Mouse (Mus musculus): ENCODE measurements around the gene Mturn. TPM values are rescaled to one million over a fixed set of nuclear protein-coding genes. Genes with fewer than 3 reads are reported as not detected.

Gene Mturn
- polyA plus RNA-seq, 1 experiment from 2014 or later = 3.4 TPM

DNA sequence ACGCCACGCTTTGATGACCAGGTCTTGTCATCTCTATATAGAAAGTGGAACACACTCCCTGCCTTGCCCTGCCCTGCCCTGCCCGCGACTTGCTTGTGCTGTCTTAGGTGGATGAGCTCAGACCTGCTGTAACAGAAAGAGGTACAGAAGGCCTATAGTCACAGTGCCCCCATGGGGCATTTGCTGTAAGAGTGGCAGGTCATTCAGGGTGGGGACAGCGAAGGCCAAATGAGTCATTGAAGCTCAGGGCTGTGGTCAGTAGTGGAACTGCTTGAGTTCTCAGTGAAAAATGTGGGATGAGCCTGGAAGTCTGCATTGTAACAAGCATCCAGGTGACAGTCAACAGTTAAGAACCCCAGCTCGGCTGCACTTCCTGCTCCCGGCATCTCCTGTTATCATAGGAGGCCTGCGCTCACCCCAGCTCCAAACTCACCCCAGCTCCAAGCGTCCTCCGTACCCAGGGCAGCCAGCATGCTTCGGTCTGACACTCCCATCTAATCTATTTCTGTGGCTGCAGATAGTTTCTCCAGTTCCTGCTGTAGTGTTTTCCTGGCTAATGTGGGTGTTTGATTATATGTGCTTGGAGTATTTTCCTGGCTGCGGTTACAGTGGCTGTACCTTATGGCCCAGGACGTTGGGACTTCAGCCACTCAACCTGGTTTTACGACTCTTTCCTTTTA lies 4.4 kb downstream of the Mturn start:
- H3K4me3 ChIP-seq = no peak overlapping the region
- H3K36me3 ChIP-seq = no peaks in the 10 kb centered on the region
- H3K9me3 ChIP-seq = no peaks in the 10 kb centered on the region
- H3K4me1 ChIP-seq = peaks cover 23% of the 10 kb centered on the region
- DNase-seq (ENCODE audit: low spot score) = no peak
- H3K27ac ChIP-seq = no peak overlapping the region
- peaks cover 46% of the 10 kb centered on the region for H3K27me3 ChIP-seq (ENCODE audit: insufficient read depth, poor library complexity, severe bottlenecking)
- WGBS = 47% methylated on average over 14 of the region's 14 CpGs

DNA sequence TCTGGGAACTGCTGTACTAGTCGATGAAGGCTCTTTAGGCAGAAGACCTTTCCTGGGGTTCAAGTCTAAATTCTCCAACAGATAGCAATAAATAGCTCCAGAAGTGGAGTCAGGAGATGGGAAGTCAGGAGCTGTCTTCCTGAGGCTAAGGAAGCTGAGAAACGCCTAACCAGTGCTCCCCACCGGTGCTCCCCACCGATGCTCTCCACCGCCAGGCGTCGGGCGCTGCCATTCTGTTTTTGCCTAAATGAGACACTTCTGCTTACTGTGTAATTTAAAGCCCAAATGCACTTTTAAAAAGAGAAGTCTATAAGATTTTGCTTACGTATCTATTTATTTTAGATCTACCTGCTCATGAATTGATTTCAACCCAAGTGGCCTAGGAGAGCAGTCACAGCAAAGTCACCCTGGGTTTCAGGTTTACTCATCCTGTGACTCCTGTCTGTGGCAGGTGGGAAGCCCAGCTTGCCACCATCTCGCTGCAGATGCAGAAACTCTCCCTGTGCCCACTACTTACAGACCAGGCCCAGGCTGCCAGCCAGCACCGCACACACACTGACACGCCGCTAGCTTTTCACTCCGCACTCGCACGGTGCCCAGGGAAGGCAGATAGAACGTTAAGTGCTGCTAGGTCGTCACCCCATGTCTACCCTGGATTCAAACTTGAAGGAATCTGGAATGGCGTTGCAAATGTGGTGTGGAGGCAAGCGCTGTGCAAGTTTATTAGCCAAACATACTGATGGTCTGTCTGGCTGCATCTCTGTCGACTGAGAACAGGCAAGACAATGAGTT lies 5.7 kb downstream of the Mturn start:
- Histone ChIP-seq H3K4me1 (peaks cover 23% of the 10 kb centered on the region), H3K36me3 (no peaks in the 10 kb centered on the region), H3K9me3 (no peaks in the 10 kb centered on the region), H3K27me3 (ENCODE audit: insufficient read depth, poor library complexity, severe bottlenecking) (peaks cover 49% of the 10 kb centered on the region), H3K4me3 (no peak overlapping the region), H3K27ac (no peak overlapping the region)
- no peak for DNase-seq (ENCODE audit: low spot score)
- WGBS = 86% methylated on average over 21 of the region's 21 CpGs

DNA sequence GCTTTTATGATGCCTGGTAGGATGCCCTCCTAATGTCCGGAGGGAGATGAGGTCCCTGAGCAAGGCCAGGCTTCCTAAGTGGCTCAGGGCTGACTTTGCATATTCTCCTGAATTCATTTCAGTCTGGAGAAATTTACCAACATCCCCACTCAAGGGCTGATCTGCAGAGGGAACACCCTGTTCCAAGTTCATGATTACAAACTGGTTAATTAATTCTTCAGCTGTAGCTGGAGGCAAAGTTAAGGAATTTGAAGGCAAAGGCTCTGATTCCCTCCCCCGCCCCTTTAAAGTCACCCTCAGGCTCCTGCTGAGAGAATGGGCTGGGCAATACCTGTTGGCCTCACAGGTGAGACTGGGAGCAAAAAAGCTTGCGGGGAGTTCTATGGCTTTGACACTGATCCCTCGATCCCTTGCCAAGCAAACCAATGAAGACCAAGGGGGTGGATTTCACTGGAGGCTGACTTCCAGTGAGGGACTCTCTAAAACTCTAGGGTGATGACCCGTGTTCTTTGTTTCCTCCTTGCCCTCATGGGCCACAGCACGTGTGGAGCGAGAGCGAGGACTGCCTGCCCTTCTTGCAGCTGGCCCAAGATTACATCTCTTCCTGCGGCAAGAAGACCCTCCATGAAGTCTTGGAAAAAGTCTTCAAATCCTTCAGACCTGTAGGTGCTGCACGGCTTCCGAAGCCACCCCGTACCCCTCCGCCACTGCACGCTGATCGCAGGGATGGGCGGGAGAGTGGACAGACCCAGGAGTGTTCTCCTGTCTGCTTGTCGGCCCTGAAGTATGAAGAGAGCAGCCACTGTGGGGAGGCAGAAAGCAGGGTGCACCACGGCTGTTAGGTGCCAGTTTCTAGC lies 7.3 kb downstream of the Mturn start:
- H3K27ac ChIP-seq = no peak overlapping the region
- DNase-seq (ENCODE audit: low spot score) = no peak
- H3K27me3 ChIP-seq (ENCODE audit: insufficient read depth, poor library complexity, severe bottlenecking) = peaks cover 33% of the 10 kb centered on the region
- 73% methylated on average over 18 of the region's 18 CpGs for WGBS
- peaks cover 18% of the 10 kb centered on the region for H3K4me1 ChIP-seq
- H3K9me3 ChIP-seq = no peaks in the 10 kb centered on the region
- no peak overlapping the region for H3K4me3 ChIP-seq
- no peaks in the 10 kb centered on the region for H3K36me3 ChIP-seq

DNA sequence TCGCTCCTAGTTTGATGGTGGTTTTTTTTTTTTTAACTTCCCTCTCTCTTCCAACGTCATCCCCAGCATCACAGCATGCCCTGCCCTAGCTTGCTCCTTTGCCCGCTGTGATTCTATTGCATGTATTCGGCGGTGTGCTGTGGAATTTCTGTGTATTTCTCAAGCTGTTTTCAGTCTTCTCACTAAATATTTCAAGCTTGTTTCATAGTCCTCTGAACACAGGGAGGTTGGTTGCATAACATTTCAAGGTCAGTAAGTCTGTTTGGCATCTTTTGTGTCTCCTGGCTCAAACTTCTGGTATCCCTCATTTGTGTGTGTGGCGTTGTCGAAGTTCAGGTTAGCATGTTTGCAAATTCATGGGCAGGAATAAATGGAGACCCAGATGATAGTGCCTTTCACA lies 8.3 kb downstream of the Mturn start:
- DNase-seq (ENCODE audit: low spot score) = peak; percentile 11
- Histone ChIP-seq H3K4me1 (peaks cover 18% of the 10 kb centered on the region), H3K27me3 (ENCODE audit: insufficient read depth, poor library complexity, severe bottlenecking) (peaks cover 25% of the 10 kb centered on the region; the same call in 1 of the 2 replicates), H3K36me3 (no peaks in the 10 kb centered on the region), H3K4me3 (no peak overlapping the region), H3K27ac (no peak overlapping the region), H3K9me3 (no peaks in the 10 kb centered on the region)
- WGBS = 85% methylated on average over 7 of the region's 7 CpGs

DNA sequence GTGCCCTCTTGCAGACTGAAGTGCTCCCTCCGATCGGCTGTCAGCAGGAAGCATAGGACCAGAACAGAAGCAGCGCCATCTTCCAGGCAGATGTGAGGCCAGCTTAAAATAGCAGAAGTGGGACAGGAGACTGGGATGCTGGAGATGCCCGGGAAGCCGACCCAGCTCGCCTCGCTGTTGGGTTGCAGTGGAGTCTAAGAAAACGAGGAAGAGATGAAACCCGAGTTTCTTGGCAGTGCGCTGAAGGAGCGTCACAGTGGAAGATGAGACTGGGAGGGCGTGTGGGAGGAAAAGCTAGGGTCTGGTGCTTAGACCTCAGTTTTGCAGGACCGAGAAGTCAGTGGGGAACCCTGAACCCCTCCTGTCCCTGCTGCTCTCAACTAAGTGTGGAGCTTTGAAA lies 9.4 kb downstream of the Mturn start:
- peaks cover 25% of the 10 kb centered on the region; the same call in 1 of the 2 replicates for H3K27me3 ChIP-seq (ENCODE audit: insufficient read depth, poor library complexity, severe bottlenecking)
- no peaks in the 10 kb centered on the region for H3K9me3 ChIP-seq
- H3K36me3 ChIP-seq = no peaks in the 10 kb centered on the region
- no peak overlapping the region for H3K27ac ChIP-seq
- DNase-seq (ENCODE audit: low spot score) = no peak
- peaks cover 13% of the 10 kb centered on the region for H3K4me1 ChIP-seq
- 67% methylated on average over 13 of the region's 13 CpGs for WGBS
- H3K4me3 ChIP-seq = no peak overlapping the region

DNA sequence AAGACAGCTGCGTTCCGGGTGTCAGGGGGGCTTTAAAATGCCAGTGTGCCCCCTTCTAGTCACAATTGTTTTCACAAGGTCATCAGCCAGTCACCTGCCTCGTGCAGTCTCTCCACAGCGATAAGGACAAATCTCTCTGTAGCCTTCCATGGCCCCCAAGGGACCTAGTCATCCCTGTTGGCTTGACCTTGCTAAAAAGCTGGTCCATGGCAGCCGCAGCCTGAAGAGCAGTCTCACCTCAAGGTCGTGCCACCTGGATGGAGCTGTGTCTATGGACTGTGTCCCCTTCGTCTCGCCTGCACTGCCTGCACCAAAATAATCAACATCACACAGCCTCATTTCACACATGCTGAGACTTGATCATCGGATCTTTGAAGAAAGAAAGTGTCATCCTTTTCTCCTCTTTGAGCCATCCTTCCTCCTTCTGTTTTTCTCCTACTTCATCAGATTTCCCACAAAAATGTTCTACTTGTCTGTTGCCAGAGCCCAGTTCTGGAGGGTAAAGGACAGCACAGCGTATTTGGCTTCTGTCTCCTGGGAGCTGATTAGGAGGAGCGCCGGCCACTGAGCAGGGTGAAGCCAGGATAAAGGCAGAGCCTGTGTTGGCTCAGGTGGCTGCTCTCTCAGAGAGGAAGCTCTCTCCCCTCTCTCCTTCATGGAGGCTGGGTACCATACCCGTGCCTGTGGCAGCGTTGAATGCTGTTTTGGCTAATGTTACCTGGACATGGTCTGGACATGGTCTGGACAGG lies 10.1 kb downstream of the Mturn start:
- 61% methylated on average over 14 of the region's 14 CpGs for WGBS
- H3K9me3 ChIP-seq = no peaks in the 10 kb centered on the region
- DNase-seq (ENCODE audit: low spot score) = peak; percentile 47

DNA sequence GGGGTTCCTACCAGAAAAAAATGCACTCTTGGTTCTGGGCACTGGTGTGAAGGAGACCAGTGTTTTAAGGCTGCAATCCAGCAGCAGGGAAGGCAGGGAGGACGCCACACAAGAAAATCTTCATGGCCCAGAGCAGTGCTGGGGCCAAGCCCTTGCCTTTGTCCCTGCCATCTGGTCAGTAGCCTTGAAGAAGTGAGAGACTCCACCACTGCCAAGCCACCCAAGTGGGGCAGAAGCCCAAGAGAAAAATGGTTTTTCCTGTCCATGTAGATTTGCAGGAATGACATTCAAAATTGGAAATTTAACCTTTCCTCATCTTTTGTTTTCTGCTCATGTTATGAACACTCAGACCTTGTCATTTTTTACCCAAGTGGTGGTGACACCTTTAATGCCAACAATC lies 10.8 kb downstream of the Mturn start:
- DNase-seq (ENCODE audit: low spot score) = peak; percentile 30
- Histone ChIP-seq H3K4me1 (peaks cover 10% of the 10 kb centered on the region), H3K9me3 (no peaks in the 10 kb centered on the region), H3K4me3 (no peak overlapping the region), H3K27me3 (ENCODE audit: insufficient read depth, poor library complexity, severe bottlenecking) (peaks cover 25% of the 10 kb centered on the region; the same call in 1 of the 2 replicates), H3K36me3 (no peaks in the 10 kb centered on the region), H3K27ac (no peak overlapping the region)
- 76% methylated on average over 1 of the region's 1 CpGs for WGBS

More for the DNA sequence above, 10.1 kb downstream of the Mturn start:
- Histone ChIP-seq H3K27ac (no peak overlapping the region), H3K27me3 (ENCODE audit: insufficient read depth, poor library complexity, severe bottlenecking) (peaks cover 25% of the 10 kb centered on the region; the same call in 1 of the 2 replicates), H3K4me3 (no peak overlapping the region), H3K4me1 (peaks cover 10% of the 10 kb centered on the region), H3K36me3 (no peaks in the 10 kb centered on the region)

DNA sequence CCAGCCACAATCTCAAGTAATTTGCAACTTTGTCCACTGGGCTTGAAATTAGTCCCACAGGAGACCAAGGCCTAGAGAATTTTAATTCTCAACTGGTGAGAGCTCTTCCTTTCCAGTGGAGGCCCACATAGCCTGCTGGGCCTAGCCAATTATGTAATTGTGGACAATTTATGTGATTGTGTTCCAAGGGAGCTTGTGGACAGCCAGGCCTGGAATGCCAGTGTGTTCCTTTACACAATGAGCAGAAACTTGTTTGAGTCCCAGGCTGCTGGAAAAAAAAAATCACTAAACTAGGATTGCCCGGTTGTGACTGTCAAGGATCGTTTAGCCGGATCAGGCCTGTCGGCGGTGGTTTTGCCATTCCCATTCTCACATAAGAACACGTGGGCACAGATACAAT lies 11.9 kb downstream of the Mturn start:
- peaks cover 10% of the 10 kb centered on the region for H3K4me1 ChIP-seq
- no peaks in the 10 kb centered on the region for H3K9me3 ChIP-seq
- H3K4me3 ChIP-seq = no peak overlapping the region
- DNase-seq (ENCODE audit: low spot score) = no peak
- WGBS = 94% methylated on average over 6 of the region's 6 CpGs
- H3K27me3 ChIP-seq (ENCODE audit: insufficient read depth, poor library complexity, severe bottlenecking) = peaks cover 15% of the 10 kb centered on the region; the same call in 1 of the 2 replicates
- H3K27ac ChIP-seq = no peak overlapping the region
- H3K36me3 ChIP-seq = no peaks in the 10 kb centered on the region

DNA sequence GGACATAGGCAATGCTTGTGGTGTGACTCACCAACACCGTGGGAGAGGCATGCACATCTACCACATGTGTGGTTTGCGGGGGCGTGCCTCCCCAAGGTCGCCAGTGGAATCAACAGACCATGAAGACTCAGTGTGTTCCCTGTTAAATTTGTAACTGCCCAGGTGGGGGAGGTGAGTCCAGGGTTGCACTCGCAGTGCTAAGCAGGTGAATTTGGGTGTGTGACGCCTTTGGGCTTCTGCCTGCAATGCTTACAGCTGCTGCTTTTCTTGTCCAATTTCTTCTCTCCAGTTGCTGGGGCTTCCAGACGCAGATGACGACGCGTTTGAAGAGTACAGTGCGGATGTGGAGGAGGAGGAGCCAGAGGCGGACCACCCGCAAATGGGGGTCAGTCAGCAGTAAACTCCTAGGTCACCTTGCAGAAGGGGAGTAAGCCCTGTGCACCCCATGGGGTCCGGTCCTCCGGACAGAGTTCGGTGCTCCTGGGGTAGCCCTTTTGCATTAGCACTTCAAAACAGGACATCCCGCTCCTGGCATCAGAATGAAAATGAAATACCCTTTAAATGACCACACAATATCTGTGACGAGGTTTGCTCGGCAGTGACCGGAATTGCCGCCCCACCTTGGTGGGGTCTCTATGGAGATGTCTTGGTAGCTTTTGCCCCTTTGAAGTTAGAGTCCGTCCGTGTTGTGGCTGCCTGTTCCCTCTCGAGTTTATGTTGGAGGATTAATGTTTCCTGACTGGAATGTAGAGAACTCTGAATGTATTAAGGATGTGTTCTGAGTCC lies 17.5 kb downstream of the Mturn start:
- no peaks in the 10 kb centered on the region for H3K9me3 ChIP-seq
- H3K36me3 ChIP-seq = no peaks in the 10 kb centered on the region
- WGBS = 9% methylated on average over 24 of the region's 24 CpGs
- H3K4me3 ChIP-seq = peak overlapping the region; percentile 58
- DNase-seq (ENCODE audit: low spot score) = peak; percentile 74
- H3K4me1 ChIP-seq = peaks cover 5% of the 10 kb centered on the region; the same call in 1 of the 2 replicates
- H3K27me3 ChIP-seq (ENCODE audit: insufficient read depth, poor library complexity, severe bottlenecking) = peaks cover 39% of the 10 kb centered on the region
- peak overlapping the region; percentile 60 for H3K27ac ChIP-seq

DNA sequence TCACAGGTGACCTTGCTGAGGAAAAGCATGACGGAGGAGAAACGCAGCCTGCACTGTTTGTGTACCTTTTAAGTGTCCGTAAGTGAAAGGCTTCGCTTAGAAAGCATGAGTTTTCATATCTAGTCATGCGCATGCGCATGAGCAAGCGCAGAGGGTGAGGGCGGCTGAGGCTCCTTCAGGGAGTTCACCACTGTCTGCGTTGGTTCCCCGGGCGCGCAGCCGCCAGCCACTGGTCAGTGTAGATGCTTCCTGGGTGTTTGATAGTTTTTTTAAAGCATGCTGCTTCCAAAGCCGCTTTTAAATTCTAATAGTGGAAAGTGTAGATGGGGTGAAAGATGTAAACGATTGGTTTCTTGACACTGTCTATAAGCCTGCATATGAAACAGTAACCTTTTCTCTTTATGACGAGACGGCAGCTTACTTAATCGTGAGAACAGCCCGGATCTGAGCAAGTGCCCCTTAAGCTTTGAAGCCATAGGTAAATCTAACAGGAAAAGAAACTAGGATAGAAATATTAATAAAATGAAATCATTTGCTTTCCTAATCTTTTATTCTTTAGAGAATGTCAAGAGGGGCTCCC lies 18.1 kb downstream of the Mturn start:
- Histone ChIP-seq H3K36me3 (no peaks in the 10 kb centered on the region), H3K27me3 (ENCODE audit: insufficient read depth, poor library complexity, severe bottlenecking) (peaks cover 46% of the 10 kb centered on the region), H3K4me3 (peak overlapping the region; percentile 58), H3K27ac (peak overlapping the region; percentile 60), H3K4me1 (peaks cover 5% of the 10 kb centered on the region; the same call in 1 of the 2 replicates), H3K9me3 (no peaks in the 10 kb centered on the region)
- WGBS = 6% methylated on average over 19 of the region's 19 CpGs
- DNase-seq (ENCODE audit: low spot score) = peak; percentile 91

DNA sequence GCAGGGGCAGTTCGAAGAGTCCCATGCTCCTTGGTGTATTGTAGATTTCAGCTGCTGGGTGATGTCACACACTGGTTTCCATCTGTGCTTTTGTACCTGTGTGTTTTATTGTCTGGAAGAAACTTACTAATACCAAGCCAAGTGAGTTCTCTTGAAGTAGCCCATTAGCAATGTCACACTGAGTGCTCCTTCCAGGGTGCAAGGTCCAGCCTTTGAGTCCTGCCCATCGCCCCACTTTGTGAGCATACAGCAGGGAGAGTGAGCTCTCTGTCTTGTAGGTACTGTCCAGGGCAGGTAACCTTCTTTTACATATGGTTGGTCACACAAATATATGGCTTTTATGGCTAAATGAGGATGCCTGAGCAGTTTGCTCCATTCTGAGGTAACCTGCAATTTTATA lies 19.1 kb downstream of the Mturn start:
- Histone ChIP-seq H3K27ac (no peak overlapping the region), H3K36me3 (no peaks in the 10 kb centered on the region), H3K27me3 (ENCODE audit: insufficient read depth, poor library complexity, severe bottlenecking) (peaks cover 52% of the 10 kb centered on the region), H3K9me3 (no peaks in the 10 kb centered on the region), H3K4me3 (no peak overlapping the region), H3K4me1 (peaks cover 9% of the 10 kb centered on the region)
- WGBS = 94% methylated on average over 2 of the region's 2 CpGs
- DNase-seq (ENCODE audit: low spot score) = no peak

Data from heart, embryonic 10.5 days (tissue).